Mouse (Mus musculus) lung, postnatal 10 days (tissue): Measurements from ENCODE around the gene Dnajc15.
"Not testable (repeated sequence)": the region's sequence is repeated elsewhere in the genome, so short reads cannot be mapped to it uniquely, and the experiment has no call there.

Source experiments
- DNase-seq: peaks from one replicate; pipeline ENCODE4 v3.0.0; 2021

Gene Dnajc15

DNA sequence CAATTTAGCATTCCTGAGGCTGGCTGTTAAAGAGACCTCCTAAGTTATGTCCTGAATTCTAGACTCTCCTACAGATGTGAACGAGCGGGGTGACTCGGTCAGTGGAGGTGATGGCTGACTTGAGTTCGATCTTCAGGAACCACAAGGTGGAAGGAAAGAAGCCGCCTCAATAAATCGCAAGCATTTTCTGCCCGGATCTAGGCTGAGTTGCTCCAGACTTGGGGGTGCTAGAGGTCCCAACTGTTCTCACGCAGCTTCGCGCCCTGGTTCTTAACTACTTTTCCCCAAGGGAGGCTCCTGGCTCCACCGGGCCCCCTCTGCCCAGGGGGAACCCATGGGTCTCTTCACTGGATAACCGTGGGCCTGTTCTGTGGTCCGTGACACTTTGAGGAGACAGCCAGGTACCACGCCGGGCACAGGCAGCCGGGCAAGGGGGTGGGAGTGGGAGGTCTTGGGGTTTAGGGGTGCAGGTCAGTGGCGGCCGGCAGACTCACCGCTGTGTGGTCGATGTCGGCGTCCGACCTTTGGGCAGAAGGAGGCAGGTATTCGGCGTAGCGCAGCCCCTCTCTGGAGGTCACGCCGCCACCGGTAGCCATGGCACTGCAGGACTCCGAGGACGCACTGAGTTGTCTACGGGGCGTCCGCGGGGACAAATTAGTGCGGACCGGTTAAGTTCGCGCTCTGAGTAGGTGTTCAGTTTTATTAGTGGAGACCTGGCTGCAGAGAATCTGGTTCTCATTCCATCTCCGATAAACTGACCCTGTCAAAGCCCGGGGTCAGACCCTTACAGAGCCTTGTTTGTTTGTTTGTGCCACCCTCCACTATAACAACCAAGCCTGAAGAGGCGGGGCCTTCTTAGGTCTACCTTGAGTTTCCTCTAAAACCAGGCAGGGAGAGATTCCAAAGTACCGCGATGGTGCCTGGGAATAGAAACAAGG, at the start of gene Dnajc15:
Gene Dnajc15, minus strand, starts transcription at position 822 of the 938 bp plus-strand sequence.
- peak; percentile 89 for DNase-seq

DNA sequence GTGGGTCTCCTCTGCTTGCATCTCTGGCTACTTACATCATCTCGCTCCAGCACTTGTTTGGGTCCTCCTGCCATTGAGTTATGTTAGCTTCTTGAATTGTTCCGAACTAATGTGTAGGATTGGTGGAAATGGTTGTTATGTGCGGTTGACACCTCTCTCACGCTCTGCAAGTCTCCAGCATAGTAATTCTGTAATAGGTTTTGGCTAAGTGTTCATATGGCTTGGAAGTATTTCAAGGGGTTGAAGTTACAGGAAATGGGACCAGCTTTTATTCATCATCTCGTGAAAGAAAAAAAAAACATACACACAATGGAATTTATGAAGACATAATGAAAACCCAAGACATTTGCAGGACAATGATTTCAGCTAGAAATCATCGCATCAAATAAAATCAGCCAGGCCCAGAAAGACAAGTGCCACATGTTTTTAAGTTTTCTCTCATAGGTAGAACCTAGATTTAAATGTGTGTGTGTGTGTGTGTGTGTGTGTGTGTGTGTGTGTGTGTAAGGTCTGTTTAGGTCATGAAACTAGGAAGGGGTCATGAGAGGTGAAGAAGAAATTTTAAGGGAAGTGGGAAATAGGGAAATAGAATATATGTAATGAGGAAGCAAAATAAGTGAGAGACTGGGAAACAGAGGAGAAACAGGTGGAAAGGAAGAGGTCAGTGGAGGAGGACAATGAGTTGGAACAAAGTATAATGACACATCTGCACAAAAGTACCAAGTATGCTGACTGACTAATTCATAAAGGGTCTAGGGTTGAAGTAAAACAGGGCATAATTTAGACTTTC, 48.3 kb upstream of the Dnajc15 start:
- no peak for DNase-seq

DNA sequence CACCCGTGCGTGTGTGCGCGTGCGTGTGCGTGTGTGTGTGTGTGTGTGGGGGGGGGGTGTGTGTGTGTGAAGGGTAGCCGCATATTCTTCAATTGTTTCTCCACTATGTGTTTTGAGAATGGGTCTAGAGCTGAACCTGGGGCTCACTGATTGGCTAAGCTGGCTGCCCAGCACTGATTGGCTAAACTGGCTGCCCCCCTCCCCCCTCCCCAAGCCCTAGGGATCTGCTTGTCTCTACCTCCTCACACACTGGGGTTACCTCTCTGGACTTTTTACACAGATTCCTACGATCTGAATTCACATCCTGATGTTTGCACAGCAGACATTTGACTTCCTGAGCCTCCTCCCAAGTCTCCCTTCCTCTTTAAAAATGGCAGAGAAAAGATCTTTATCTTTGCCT, 46.7 kb upstream of the Dnajc15 start:
- no peak for DNase-seq

DNA sequence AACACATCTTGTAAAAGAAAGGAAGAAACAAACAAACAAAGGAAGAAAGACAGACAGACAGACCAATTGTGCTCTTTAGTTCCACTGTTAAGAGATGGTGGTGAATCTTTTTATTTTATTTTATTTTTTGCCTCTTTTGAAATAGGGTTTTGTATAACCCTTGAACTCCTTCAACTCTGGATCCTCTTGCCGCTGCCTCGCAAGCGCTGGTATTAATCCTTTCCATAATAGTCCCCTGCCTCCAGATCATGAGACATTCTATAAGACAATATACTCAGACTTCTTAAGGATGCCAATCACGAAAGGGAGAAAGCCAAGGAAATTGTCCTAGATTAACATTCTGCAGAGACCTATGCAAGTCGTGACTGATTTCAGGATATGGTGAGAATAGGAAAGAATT, 40.9 kb upstream of the Dnajc15 start:
- no peak for DNase-seq

DNA sequence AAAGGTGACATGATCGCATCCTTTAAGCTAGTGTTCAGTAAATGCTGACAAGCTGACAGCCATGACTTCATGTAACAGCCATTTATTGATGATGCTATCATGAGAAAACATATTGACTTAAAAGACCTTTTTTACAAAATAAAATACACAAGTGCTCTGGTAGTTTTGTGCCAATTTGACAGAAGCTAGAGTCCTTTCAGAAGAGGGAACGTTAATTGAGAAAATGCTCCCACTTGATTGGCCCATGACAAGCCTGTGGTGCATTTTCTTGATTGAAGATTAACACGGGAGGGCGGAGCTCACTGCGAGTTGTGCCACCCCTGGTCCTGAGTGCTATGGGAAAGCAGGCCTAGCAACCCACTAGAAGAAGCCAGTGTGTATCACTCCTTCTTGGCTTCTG, 31.7 kb upstream of the Dnajc15 start:
- no peak for DNase-seq

DNA sequence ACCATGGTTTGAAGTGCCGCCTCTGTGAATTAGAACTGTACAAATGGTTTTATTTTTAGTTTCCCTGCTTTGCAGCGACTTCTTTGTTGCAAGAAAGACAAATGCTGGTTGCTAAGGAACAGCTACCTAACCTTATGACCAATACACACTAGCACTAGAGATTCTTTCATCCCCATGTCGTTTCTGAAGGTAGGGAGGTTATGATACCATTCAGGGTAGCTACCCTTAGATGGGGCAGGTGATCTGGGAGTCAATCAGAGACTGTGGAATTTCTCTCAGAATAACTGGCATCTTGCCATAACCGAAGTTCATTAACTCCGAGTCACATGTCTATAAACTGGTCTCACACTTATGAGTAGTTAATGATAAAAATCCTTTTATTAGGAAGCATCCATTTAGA, 30.5 kb upstream of the Dnajc15 start:
- no peak for DNase-seq

DNA sequence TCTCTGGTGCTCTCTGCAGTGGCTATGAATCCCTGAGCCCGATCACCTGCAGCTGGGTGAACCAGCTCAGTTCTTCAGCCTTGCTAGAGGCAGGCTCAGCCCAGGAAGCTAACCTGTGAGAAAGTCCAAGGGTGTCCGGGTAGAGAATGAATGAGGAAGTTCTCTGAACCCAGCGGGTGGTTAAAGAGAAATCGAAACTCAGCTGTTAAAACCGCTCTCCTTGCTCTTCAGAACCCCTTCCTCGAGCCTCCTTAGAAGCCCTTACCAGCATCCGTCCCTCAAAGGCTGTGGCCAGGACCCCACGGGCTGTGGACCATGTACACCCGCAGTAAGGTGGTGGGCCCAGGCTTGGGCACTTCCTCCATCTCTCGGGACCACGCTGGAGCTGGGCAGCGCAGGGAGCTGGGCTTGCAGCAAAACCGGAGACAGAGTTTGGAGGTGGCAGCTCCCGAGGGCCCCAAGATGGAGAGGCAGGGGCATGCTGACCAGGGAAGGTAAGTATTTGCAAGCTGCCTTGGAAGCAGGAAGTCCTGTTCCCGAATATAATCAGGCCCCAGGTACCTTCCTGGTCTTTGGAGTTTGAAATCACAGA, 29.3 kb upstream of the Dnajc15 start, which contains the start of gene Epsti1:
Gene Epsti1, plus strand, starts transcription at position 69 of the 592 bp plus-strand sequence.
- DNase-seq = no peak

DNA sequence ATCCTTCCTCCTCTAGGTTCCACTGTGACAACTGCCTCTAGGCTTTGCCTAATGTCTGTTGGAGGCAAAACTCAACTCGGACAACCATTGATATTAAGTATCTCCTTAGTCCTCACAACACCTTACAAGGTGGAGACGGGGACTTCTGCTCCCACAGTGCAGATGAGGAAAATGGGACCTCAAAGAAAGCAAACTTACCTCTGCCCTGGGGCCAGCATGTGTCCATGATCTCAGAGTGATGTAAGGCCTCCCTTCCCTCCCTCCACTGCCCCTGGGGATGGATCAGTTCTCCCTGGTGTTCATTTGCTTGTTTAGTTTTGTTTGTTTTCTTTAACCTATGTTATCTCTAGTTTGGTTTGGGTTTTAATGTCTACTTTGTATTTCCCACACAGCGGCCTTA, 27.6 kb upstream of the Dnajc15 start:
- DNase-seq = no peak

DNA sequence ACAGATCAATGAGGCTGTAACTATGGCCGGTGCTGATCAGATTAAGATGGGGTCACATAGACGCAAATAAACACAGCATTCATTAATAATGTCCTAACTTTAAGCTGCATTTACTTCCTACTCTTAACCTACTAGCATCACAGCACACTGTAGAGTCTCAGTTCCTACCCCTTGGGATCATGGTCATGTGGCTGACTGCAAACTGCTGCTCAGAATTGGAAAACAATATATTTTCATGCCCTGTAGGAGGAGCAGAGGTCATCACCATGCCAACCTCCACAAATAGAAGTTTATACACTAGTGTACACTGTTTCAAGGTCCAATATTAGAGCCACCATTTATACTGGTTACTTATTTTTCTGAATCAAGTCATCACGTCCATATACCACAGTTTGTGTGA, 21.0 kb upstream of the Dnajc15 start:
- no peak for DNase-seq

DNA sequence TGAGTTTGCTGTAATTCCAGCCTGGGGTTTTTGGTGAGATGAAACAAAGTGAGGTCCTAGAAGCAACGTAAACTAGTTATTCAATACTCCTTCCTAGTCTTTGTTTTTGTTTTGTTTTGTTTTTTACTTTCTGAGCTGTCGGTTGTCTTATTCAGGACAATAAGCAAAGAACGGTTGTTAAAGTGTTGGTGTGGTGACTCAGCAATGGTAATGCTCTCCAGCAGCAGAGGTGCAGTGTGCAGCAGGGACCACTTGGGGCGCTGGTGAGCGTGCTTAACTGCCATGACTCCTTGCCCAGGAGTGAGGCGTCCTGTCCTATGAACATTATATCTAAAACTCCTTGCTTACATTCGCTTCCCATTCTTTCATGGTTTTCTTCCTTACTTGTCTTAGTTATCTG, 15.0 kb upstream of the Dnajc15 start:
- DNase-seq = no peak

DNA sequence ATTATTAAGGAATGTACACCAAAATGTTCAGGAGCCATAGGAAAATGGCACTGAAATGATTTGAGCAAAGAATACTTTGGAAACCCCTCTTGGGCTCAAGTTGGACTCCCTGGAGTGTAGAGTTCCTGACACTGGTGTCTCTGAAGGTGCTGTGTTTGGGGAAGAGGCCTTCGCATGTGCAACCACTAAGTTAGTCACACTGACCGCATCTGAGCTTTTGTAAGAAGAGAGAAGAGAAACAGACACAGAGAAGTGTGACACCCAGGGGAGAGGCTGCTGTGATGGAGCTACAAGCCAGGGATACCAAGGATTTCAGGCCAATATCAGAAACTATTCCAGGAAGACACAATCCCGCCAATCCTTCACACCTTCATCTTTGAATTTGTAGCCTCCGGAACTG, 12.0 kb upstream of the Dnajc15 start:
- DNase-seq = no peak

DNA sequence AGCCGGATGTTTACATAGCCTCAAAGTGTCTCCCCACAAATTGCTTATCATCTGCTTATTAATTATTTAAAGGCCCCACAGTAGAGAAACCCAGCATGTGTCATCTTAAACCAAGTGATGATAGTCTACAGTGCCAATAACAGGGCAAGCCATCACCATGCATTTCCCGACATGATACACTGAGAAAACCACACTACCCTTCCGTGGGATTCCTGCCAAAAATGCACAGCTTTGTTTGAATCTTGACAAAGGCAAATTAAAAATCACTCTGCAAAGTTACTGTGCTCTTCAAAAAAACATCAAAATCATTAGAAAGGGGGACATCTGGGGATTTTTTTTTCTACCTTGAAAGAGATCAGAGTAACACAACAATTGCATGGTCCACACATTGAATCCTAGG, 11.5 kb upstream of the Dnajc15 start:
- no peak for DNase-seq

DNA sequence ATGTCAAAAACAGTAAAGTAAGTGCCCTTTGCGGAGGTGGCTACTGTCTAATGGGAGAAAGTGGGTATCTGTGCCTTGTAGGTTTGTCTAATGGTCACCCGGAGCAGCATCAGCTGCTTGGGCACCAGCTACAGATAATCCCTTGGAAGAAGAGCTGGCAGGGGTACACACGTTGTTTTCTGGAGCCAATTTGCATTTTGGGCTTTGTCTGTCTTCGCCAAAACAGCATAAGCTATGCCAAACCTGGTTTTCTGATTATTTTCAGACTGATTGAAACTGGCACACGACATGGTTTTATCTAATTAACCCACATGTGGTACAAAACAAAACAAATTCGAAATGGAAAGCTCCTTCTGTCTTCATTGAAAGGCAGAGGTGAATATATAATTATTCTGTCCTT, 7.7 kb upstream of the Dnajc15 start:
- no peak for DNase-seq

DNA sequence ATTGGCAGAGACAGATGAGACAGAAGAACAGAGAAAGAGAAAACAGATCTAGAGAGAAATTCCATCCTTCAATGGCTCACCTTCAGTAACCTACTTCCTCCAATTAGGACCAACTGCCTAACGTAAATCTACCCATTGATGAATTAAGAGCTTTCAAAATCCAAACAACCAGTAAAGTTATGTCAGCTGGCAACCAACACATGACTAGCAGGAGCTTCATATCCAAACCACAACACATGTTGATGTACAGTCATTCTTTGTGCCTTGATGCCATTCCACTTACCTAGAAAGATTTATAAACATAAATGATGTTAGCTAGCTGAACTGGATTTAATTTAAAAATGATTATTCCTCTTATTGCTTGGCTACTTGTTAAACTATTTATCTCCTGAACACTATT, 7.1 kb upstream of the Dnajc15 start:
- no peak for DNase-seq

DNA sequence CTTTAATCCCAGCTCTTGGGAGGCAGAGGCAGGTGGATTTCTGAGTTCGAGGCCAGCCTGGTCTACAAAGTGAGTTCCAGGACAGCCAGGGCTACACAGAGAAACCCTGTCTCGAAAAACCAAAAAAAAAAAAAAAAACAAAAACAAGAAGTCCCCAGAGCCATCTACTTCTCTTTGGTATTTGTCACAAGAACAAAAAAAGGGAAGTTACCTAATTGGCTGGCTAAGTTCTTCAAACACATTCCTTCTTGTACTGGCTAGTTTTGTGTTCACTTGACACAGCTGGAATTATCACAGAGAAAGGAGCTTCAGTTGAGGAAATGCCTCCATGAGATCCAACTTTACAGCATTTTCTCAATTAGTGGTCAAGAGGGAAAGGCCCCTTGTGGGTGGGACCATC, 3.0 kb upstream of the Dnajc15 start:
- DNase-seq = not testable (repeated sequence)

DNA sequence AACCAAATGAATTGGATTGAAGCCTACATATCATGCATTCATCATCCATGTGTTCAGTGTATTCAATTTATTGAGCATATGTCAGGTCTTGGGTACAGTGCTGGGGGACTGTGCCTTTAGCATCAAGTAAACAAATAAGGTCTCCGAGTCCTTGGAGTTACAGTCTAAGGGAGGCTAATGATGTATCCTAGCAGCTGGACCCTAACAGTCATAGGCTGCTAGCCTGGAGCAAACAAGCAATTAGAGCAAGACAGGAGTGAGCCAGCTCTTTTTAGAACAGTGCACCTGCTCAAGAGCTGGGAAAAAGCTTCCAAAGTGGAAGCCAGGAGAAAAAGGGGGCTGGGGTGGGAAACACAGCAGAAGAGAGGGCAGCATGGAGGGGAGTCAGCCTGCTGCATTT, 1.3 kb upstream of the Dnajc15 start:
- no peak for DNase-seq

DNA sequence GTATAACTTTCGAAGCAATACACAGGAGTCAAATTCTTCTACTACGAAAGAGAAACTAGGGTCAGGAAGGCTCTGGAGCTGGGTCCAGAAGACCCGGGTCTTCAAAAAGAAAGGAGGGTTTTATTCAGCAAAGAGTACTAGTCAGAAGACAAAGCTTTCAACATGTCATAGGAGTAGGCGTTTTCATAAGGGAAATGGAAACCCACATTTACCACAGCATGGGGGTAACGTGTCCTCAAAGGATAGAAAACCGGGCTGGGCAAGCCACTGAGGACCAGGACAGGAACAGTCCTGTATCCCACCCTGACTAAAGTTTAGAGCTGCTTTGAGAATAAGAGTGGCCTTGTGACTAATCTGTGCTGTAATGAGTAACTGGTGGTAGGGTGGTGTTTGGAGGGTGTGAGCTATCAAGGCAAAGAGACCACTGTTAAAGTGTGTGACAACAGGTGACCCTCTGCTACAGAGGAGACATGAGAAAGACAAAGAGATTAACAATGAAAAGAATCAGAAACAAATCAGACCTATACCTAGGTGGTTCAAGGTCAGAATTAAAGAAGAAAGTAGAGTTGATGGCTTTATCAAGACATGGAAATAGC, 3.4 kb downstream of the Dnajc15 start:
- DNase-seq = no peak

DNA sequence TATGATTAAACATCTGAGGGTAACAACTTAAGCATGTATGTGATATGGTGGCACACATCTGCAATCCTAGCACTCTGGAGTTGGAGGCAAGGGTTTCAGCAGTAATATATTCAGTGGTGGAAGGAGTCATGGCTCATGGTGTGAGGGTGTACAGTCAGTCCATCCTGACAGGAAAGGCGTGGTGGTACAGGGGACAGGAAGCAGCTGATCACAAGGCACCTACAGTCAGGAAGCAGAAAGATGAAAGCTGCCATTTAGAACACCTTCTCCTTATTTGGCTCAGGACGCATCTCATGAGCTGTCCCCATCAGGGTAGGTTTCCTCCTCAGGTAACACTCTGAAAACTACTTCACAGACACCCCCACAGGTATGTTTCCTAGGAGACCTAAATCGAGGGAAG, 4.0 kb downstream of the Dnajc15 start:
- DNase-seq = no peak

DNA sequence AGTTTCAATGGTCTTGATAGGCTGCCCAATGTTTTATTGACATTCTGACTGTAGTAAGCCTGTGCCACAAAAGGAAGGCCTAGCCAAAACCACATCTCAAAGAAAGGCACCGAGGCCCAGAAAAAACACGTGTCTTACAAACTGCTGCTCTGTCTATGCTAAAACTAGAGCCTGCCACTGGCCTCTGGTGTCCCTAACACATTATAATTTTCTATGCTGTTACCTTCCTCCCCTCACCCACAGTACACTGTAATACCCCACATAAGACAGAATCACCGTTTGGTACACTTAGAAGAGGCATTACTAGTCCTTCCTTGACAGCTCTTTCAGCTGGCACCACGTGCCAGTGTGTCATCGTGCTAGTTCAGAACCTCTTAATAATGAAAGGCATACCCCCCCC, 7.3 kb downstream of the Dnajc15 start:
- DNase-seq = no peak

DNA sequence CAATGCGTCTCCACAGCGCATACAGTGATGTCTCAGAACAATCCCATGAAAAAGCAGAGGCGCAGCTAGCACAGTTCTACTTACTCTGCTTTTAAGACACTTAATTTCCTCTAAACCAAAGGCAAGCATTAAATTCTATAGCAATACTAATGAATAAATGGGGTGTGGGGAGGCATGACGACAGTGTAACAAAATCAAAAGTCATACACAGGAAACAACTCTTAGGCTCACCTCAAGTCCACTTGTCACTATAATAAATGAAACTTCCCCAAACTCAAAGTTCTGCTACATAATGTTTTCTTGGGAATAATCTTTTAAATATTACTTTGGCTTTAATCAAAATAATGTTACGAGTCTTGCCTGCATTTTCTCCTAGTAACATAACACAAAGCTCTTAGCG, 10.4 kb downstream of the Dnajc15 start:
- no peak for DNase-seq

DNA sequence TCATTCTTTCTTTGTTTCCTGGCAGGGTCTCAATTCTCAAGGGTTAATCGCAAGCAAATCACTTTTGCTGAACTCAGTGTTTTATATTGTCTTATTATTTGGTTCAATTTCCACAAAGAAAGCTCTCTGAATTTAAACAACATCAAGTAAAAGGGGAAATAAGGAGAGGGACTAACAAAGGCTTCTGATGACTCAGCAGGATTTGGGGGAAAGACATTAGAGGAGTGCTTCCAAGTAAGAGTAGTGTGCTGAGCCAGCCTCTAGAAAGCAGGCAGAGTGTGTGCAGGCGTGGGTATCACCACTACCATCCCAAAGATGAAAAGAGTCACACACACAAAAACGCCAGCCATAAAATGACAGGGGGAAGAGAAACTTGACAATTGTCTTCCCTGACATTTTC, 10.9 kb downstream of the Dnajc15 start:
- no peak for DNase-seq

DNA sequence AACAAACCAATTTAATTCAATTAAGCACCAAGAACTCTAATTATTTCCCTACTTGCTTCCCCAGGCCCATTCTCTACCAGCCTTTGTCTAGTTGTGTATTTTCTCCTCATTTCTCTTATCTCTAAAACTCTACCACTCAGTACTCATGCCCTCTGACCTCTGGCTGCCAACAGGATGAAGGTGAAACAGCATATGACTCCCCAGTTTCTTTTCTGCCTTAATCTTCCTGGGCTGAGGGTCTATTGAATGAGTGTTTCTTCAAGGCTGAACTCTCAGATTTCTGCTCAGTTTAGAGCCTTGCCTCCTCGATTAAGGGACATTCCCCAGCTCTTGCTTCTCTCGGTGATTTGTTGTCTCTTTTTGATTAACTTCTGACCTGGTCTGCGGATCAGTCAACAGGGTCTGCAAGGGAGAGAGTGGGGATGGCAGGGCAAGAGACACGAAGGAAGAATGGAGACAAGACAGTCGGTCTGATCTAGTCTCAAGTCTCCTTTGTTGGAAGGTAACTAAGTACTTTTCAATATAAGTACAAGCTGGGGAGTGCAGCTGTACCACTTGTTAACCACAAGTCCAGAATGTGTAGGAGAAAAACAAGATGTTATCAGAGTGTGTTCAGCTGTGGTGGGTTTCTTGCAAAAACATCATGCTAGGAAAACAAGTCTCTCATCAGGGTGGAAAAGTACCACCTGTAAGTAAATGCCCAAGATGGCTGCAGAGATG, 13.9 kb downstream of the Dnajc15 start:
- DNase-seq = no peak

DNA sequence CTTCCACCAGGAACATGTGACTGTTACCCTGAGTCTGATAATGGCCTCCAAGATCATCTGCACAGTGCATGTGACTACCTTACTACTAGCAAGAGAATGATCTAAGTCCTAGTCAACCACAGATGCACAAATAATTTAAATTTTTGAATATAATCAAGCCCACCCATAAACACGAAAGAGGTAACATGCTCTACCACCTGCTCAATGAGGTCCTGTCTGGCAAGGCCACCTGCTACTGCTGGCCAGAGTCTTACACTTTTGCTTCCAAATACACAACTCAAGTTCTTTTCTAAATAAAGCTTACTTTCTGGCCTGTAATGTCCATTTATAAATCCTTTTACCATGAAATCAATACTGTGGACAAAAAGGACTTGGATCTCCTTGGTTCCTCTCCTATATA, 15.0 kb downstream of the Dnajc15 start:
- no peak for DNase-seq
